15 mouse cellular contexts compared by ENCODE assay signal in genomic region chr11:108822257-108822656, GRCm38 (mm10).
DNase-seq lines count a peak whose midpoint lies in the region; ATAC-seq and TF ChIP-seq lines count a peak whose summit lies in the region.
"Had no signal": no experiment of that assay in that cellular context is flagged by ENCODE, and none has a peak within 500 bp of the region (broad histone marks: within the 10 kb centered on the region; RNA-seq: fewer than 3 reads in every experiment).

No protein-coding gene starts in this region.

- H3ac ChIP-seq in myocyte (ENCODE audit: control insufficient read depth, insufficient read length), result no peak overlapping the region

- no peaks in the 10 kb centered on the region for H3K27me3 ChIP-seq in heart, embryonic 11.5 days (ENCODE audit: control insufficient read depth, insufficient read depth, low read length)
- no peaks in the 10 kb centered on the region for H3K27me3 ChIP-seq in heart, adult 2 months (ENCODE audit: control insufficient read depth, insufficient read depth, low read length)
- no peaks in the 10 kb centered on the region for H3K27me3 ChIP-seq in kidney, embryonic 16.5 days (ENCODE audit: insufficient read depth, low read length)
- H3K27me3 ChIP-seq in midbrain, embryonic 10.5 days (ENCODE audit: low read depth, poor library complexity, severe bottlenecking), result no peaks in the 10 kb centered on the region
- no peaks in the 10 kb centered on the region for H3K27me3 ChIP-seq in midbrain, embryonic 13.5 days
- no peaks in the 10 kb centered on the region for H3K27me3 ChIP-seq in myocyte (ENCODE audit: control insufficient read depth, insufficient read depth, insufficient read length)
- H3K27me3 ChIP-seq: forebrain, embryonic 15.5 days; hindbrain, embryonic 15.5 days had no signal

- TF ChIP-seq EP300 in heart, adult 2 months (IDR thresholded peaks at IDR 0.05; ENCODE audit: insufficient read depth, low read depth, low read length), result no peak

- no peaks in the 10 kb centered on the region for H3K36me3 ChIP-seq in heart, embryonic 11.5 days (ENCODE audit: control insufficient read depth, insufficient read depth, low read length)
- H3K36me3 ChIP-seq in heart, adult 2 months (ENCODE audit: control insufficient read depth, insufficient read depth, low read length), result no peaks in the 10 kb centered on the region
- 0 out of 2 replicates have a peak, but pooled peaks cover 7% of the 10 kb centered on the region for H3K36me3 ChIP-seq in kidney, embryonic 16.5 days (ENCODE audit: insufficient read depth, low read length)
- H3K36me3 ChIP-seq in midbrain, embryonic 10.5 days, result peaks cover 11% of the 10 kb centered on the region
- H3K36me3 ChIP-seq in midbrain, embryonic 13.5 days, result peaks cover 12% of the 10 kb centered on the region
- H3K36me3 ChIP-seq in myocyte (ENCODE audit: control insufficient read depth, insufficient read depth), result no peaks in the 10 kb centered on the region
- H3K36me3 ChIP-seq: forebrain, embryonic 15.5 days; hindbrain, embryonic 15.5 days had no signal

- H3K9ac ChIP-seq in heart, embryonic 11.5 days (ENCODE audit: low read depth, low read length), result no peak overlapping the region
- H3K9ac ChIP-seq in heart, adult 2 months (ENCODE audit: low read depth, low read length), result no peak overlapping the region
- no peak overlapping the region for H3K9ac ChIP-seq in kidney, embryonic 16.5 days (replicated peaks; ENCODE audit: low read length)
- H3K9ac ChIP-seq in midbrain, embryonic 13.5 days (replicated peaks), result no peak overlapping the region
- H3K9ac ChIP-seq: forebrain, embryonic 15.5 days; hindbrain, embryonic 15.5 days had no signal

- no peak overlapping the region for H3K4me3 ChIP-seq in heart, embryonic 11.5 days (ENCODE audit: low read depth, low read length)
- no peak overlapping the region for H3K4me3 ChIP-seq in heart, adult 2 months
- H3K4me3 ChIP-seq in kidney, embryonic 16.5 days (ENCODE audit: low read length), result no peak overlapping the region
- no peak overlapping the region for H3K4me3 ChIP-seq in midbrain, embryonic 10.5 days
- no peak overlapping the region for H3K4me3 ChIP-seq in midbrain, embryonic 13.5 days (replicated peaks)
- H3K4me3 ChIP-seq in myocyte, result no peak overlapping the region
- H3K4me3 ChIP-seq: forebrain, embryonic 15.5 days; hindbrain, embryonic 15.5 days had no signal

- no peak for TF ChIP-seq CTCF in heart, adult 2 months (IDR thresholded peaks at IDR 0.05)

- DNase-seq in heart, adult 2 months, result no peak
- DNase-seq in kidney, postnatal 10 days, result peak; percentile 37
- no peak for DNase-seq in midbrain, embryonic 10.5 days (ENCODE audit: low spot score)
- DNase-seq: cerebellum, adult 11 months; cerebellum, postnatal 36 days; kidney, adult 8-10 months; thymus, postnatal 14 days had no signal

- 0 out of 2 replicates have a peak overlapping the region, but pooled peaks have one; percentile 29 for H3K27ac ChIP-seq in heart, embryonic 11.5 days (ENCODE audit: low read depth, low read length)
- no peak overlapping the region for H3K27ac ChIP-seq in heart, adult 2 months
- H3K27ac ChIP-seq in kidney, embryonic 16.5 days (ENCODE audit: low read length), result no peak overlapping the region
- H3K27ac ChIP-seq in midbrain, embryonic 10.5 days (replicated peaks), result peak overlapping the region; percentile 56; the same call in 1 of the 2 replicates
- H3K27ac ChIP-seq in midbrain, embryonic 13.5 days, result no peak overlapping the region
- H3K27ac ChIP-seq: forebrain, embryonic 15.5 days; hindbrain, embryonic 15.5 days had no signal

- H3K79me2 ChIP-seq in heart, adult 2 months (replicated peaks; ENCODE audit: control insufficient read depth, insufficient read depth, low read length), result no peaks in the 10 kb centered on the region
- H3K79me2 ChIP-seq in myocyte (ENCODE audit: control insufficient read depth, insufficient read depth), result no peaks in the 10 kb centered on the region

- peaks cover 5% of the 10 kb centered on the region; the same call in 1 of the 2 replicates for H3K4me1 ChIP-seq in heart, embryonic 11.5 days (ENCODE audit: control insufficient read depth, insufficient read depth, low read length)
- H3K4me1 ChIP-seq in heart, adult 2 months (ENCODE audit: control insufficient read depth, insufficient read depth, low read length), result no peaks in the 10 kb centered on the region
- H3K4me1 ChIP-seq in kidney, embryonic 16.5 days (ENCODE audit: insufficient read depth, low read length), result no peaks in the 10 kb centered on the region
- peaks cover 11% of the 10 kb centered on the region for H3K4me1 ChIP-seq in midbrain, embryonic 10.5 days
- H3K4me1 ChIP-seq in midbrain, embryonic 13.5 days (replicated peaks), result peaks cover 6% of the 10 kb centered on the region; the same call in 1 of the 2 replicates
- H3K4me1 ChIP-seq: forebrain, embryonic 15.5 days had no signal

- no peak overlapping the region for H3K4me2 ChIP-seq in heart, embryonic 11.5 days
- H3K4me2 ChIP-seq in kidney, embryonic 16.5 days (replicated peaks; ENCODE audit: low read depth, low read length), result no peak overlapping the region
- no peak overlapping the region for H3K4me2 ChIP-seq in midbrain, embryonic 13.5 days (replicated peaks)
- H3K4me2 ChIP-seq in myocyte (ENCODE audit: low read depth), result peak overlapping the region; percentile 12
- H3K4me2 ChIP-seq: forebrain, embryonic 15.5 days; hindbrain, embryonic 15.5 days; liver, embryonic 11.5 days had no signal

- ATAC-seq in heart, embryonic 11.5 days (replicated peaks; ENCODE audit: insufficient number of reproducible peaks, low FRiP score, low TSS enrichment), result no peak
- ATAC-seq in kidney, embryonic 16.5 days (ENCODE audit: low FRiP score, low TSS enrichment), result no peak
- no peak for ATAC-seq in midbrain, embryonic 13.5 days
- ATAC-seq in monocyte, adult 5-6 weeks (replicated peaks; ENCODE audit: insufficient number of reproducible peaks, low FRiP score, low TSS enrichment, poor library complexity, severe bottlenecking), result no peak
- ATAC-seq: forebrain, embryonic 15.5 days had no signal

- H3K9me3 ChIP-seq in heart, embryonic 11.5 days (replicated peaks; ENCODE audit: control insufficient read depth, low read length), result no peaks in the 10 kb centered on the region
- H3K9me3 ChIP-seq in kidney, embryonic 16.5 days (ENCODE audit: low read length), result peaks cover 4% of the 10 kb centered on the region; the same call in 1 of the 2 replicates
- H3K9me3 ChIP-seq in midbrain, embryonic 10.5 days (replicated peaks), result peaks cover 7% of the 10 kb centered on the region
- peaks cover 3% of the 10 kb centered on the region; the same call in 1 of the 2 replicates for H3K9me3 ChIP-seq in midbrain, embryonic 13.5 days
- H3K9me3 ChIP-seq: forebrain, embryonic 15.5 days; hindbrain, embryonic 15.5 days had no signal

- no peak for TF ChIP-seq POLR2A in heart, adult 2 months (IDR thresholded peaks at IDR 0.05; ENCODE audit: insufficient read depth, low read depth, low read length)
- TF ChIP-seq POLR2A in myocyte (IDR thresholded peaks at IDR 0.05; ENCODE audit: insufficient read length, low read depth), result no peak

- 55% methylated on average over 7 of the region's 7 CpGs for WGBS in heart, embryonic 11.5 days (ENCODE audit: insufficient replicate concordance)
- WGBS in heart, adult 2 months, result 47% methylated on average over 7 of the region's 7 CpGs
- WGBS in kidney, embryonic 16.5 days, result 74% methylated on average over 7 of the region's 7 CpGs
- 79% methylated on average over 7 of the region's 7 CpGs for WGBS in midbrain, embryonic 10.5 days
- 71% methylated on average over 7 of the region's 7 CpGs for WGBS in midbrain, embryonic 13.5 days

- intact Hi-C loops in heart, adult 2 months (cut with DNase I), result no loop called here

TF ChIP-seq in myocyte, 11 proteins besides CTCF, POLR2A, EP300 and RAD21:
- TF ChIP-seq MAX (IDR thresholded peaks at IDR 0.05; ENCODE audit: low read depth) (no peak), MYOD1 (IDR thresholded peaks at IDR 0.05; ENCODE audit: control insufficient read depth in 1 of 3, insufficient read length in 2 of 3, low read depth in 2 of 3) (peak in 2 of 3 experiments; percentile 14 to 53), TCF12 (IDR thresholded peaks at IDR 0.05; ENCODE audit: insufficient read depth, poor library complexity, severe bottlenecking) (peak; percentile 19), MYOG (IDR thresholded peaks at IDR 0.05; ENCODE audit: control insufficient read depth in 1 of 3, insufficient read depth in 1 of 3, insufficient read length in 2 of 3, low read depth in 2 of 3) (peak in 1 of 3 experiments; percentile 71)

Comparison
In these comparisons a context has a peak if more than half of its experiments do, and no peak if none do; other contexts are left out.
1. H3K27ac ChIP-seq: peak in heart, embryonic 11.5 days (single experiment) and midbrain, embryonic 10.5 days (single experiment); none in heart, adult 2 months (single experiment), kidney, embryonic 16.5 days (single experiment) and midbrain, embryonic 13.5 days (single experiment).